Mouse (Mus musculus): ENCODE data around the gene Olfr1143.

Gene Olfr1143

GRCm38 (mm10) chr2:87800292-87800691, at the start of gene Olfr1143:
TSS of gene Olfr1143 (plus strand) at chr2:87800592.
- DNase-seq (ENCODE audit: low read depth in 1 of 2, low spot score in 2 of 2), result no peak

GRCm38 (mm10) chr2:87753891-87754290, 46.5 kb upstream of the Olfr1143 start, which contains the start of gene Olfr1141:
TSS of gene Olfr1141 (minus strand) at chr2:87753991.
- no peak for DNase-seq (ENCODE audit: low read depth in 1 of 2, low spot score in 2 of 2)

- no peak for DNase-seq (ENCODE audit: low read depth in 1 of 2, low spot score in 2 of 2)
Observed at GRCm38 (mm10) chr2:87776143-87776542, 24.2 kb upstream of the Olfr1143 start.

GRCm38 (mm10) chr2:87779183-87779582, 21.2 kb upstream of the Olfr1143 start, which contains the start of gene Olfr152:
TSS of gene Olfr152 (plus strand) at chr2:87779483.
- DNase-seq (ENCODE audit: low read depth in 1 of 2, low spot score in 2 of 2), result no peak

- DNase-seq (ENCODE audit: low read depth in 1 of 2, low spot score in 2 of 2), result no peak
Observed at GRCm38 (mm10) chr2:87809522-87809921, 9.1 kb downstream of the Olfr1143 start, which contains the start of gene Olfr1145. TSS of gene Olfr1145 (plus strand) at chr2:87809822.

GRCm38 (mm10) chr2:87830233-87830632, 29.8 kb downstream of the Olfr1143 start, which contains the start of gene Olfr1148:
TSS of gene Olfr1148 (plus strand) at chr2:87830533.
- DNase-seq (ENCODE audit: low read depth in 1 of 2, low spot score in 2 of 2), result no peak

- DNase-seq (ENCODE audit: low read depth in 1 of 2, low spot score in 2 of 2), result no peak
Observed at GRCm38 (mm10) chr2:87843693-87844092, 43.3 kb downstream of the Olfr1143 start, which contains the start of gene Olfr1150-ps1. TSS of gene Olfr1150-ps1 (plus strand) at chr2:87843993.
